Mouse (Mus musculus): ENCODE results near the gene Cops9.

The Cops9 gene

DNA sequence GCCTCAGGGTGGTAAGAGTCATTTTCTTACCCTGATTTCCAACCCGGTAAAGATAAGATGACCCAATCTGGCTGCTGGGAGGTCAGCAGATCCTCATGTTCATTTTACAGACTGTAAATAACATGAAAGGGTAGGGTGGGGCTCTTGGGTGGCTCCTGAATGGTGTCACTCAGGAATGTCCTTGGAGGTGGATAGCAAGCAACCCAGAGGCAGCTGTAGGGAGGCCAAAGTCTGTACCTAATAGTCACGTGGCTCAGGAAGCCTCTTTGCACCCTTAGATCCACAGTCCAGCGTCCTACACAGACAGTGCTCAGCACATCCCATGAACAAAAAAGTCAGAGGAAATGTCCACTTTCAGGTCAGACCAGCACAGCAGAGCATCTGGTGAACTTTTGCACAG is 45.8 kb downstream of the Cops9 start:
- DNase-seq (ENCODE audit: low spot score): no peak

DNA sequence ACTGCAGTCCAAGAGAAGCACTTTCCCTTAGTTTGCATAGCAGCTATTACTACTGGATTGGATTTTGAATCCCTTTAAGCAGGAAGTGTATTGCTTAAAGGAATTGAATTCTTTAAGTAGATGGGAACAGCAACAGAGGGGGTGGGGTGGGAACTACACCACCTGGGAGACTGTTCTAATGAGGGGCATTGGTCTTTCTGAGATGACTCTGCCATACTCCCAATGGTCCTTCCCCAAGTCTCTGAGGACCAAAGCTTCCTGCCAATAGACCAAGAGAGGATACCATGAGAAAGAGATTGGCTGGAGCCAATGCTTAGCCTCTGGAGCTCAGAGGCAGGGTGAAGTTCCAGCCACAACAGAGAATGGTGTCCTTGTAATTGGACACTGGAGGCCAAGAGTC is 47.7 kb downstream of the Cops9 start, which contains the start of gene Olfr1411:
Gene Olfr1411 (plus strand): TSS at position 301 of the 400 bp plus-strand sequence.
- no peak for DNase-seq (ENCODE audit: low spot score)
